Mouse (Mus musculus) megakaryocyte, embryonic 14.5 days (primary cell): ENCODE data around the gene Zdhhc17.

Experiments
- FLI1 ChIP-seq: IDR thresholded peaks from 2 replicates; pipeline ENCODE4 v1.6.1; 2012; ENCODE audit warnings: low read length, inconsistent platforms, mixed read lengths
- GATA1 ChIP-seq: IDR thresholded peaks from 3 replicates; pipeline ENCODE4 v1.6.1; 2012; ENCODE audit warnings: mixed read lengths, low read length, inconsistent platforms, borderline replicate concordance

DNA sequence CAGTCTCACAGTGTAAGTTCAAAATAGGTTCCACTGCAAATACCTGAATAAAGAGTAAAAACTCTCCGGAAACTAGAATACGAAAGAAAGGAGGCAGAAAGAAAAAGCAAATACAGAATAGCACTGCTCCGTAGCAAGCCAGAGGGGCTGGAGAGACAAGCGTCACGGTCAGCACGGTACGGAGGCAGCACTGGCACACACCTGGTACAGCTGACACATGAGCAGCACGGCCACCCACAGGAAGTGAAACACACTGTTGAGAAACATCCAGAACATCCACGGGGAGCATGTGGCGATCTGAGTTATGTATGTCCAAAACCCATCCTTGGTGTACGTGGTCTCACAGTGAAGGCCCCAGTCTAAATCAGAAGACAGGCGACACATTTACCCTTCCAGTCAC lies 64.0 kb downstream of the Zdhhc17 start:
- TF ChIP-seq GATA1 (no peak), FLI1 (no peak)
